Mouse (Mus musculus) T-cell, adult 2 months (primary cell): ENCODE data around the gene Gdpd5.

Source experiments
- DNase-seq: peaks from one replicate; pipeline ENCODE4 v3.0.0; 2022; ENCODE audit warnings: low spot score

The Gdpd5 gene

DNA sequence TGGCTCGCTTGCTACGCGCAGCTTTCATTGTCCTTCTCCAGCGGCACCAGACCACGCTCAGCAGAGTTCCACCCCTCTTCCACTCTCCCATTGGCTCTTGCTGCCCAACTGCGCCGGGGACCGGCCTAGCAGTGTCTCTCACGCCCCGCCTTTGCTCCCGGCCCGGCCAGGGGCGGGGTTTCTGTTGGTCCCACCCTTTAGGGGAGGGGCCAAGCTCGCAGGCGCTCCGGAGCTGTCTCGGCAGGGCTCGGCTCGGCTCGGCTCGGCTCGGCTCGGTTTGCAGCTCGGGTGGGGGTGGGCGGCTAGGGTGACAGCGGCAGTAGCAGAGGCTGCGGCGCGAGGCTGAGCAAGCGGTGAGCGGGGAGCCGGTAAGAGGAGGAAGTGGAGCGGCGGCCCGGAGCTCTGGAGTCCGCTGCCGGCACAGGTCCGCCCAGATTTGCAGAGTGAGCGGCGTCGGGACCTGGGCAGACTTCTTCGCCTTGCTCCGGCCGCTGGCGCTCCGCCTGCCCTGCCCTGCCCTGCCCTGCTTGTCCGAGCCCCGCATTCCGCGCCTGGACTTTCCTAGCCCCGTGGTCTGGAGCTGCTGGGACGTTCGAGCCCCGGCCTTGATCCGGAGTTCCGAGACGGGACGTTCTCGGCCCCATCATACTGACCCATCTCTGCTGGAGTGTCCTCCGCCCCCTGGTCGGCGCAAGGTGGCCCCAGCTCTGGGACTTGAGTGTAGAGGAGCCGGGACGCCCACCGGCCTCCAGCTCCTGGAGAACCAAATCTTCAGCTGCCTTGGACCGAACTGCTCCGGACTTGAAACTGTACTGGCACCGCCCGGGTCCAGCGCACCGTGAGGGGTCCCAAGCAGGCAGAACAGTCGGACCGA is at the start of gene Gdpd5:
Gene Gdpd5, plus strand, starts transcription at position 201 of the 874 bp plus-strand sequence.
- DNase-seq = peak; percentile 98

DNA sequence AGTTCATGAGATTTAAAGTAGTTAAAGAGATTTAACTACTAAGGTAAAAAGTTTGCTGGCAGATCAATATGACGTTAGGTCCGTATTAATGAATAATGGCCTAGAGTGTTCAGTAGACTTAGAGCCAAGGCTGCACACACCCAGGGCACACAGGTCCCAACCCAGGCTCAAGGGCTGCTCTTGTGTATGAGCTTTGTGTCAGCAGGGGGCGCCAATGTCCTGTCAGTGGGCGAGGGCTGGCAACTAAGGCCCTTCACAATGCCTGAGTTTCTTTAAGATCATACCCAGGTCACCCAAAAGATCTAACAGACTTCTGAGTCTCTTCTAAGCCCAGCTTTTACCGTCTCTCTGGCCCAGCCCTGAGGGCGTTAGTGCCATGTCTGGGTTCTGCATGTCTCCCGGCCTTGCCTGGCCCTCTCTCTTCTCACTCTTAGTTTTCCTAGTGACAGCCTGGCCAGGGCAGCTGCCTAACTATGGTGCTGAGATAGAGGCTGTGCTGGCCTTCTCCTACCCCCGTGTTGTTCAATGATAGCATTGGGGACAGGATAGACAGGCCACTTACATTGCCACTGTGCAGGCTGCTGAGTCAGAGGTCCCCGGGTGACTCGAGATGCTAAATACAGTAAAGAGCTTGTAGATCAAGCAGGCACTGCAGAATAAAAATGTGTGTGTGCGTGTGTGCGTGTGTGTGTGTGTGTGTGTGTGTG is 48.3 kb upstream of the Gdpd5 start:
- peak; percentile 38 for DNase-seq

DNA sequence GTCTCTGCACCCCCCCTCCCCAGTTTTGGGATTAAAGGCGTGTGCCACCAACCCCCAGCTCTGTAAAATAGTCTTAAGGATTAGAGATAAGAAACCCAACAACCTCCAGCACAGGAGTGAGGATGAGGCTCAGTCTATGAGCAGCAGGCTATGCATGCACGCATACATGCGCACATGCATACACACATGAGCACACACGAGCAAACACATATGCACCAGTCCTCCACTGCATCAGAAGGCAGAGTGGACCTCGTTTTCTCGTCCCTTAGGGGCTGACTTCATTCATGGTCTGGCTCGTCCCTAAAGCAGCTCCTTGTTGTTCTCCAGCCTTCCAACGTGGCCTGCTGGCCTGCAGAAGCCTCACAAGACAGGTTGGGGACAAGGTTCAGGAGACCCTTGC is 40.5 kb upstream of the Gdpd5 start:
- DNase-seq = no peak

DNA sequence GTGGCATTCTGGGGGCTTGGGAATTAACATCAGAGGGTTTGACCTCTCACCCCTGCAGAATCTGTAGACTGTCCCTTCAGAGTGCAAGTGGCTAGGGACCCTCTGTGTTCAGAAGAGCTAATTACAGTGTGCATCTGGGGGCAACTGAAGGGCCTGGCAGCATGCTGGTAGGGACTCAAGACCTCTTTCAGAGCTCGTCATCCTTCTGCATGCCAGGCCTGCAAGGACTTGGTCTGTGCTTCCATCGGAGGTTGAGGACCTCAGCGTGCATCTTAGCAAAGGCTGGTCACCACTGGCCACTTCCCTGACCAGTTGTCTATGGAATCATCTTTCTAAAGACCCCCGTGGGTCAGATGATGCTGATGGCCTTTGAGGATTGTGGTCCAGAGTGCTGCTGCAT is 37.6 kb upstream of the Gdpd5 start:
- DNase-seq = no peak

DNA sequence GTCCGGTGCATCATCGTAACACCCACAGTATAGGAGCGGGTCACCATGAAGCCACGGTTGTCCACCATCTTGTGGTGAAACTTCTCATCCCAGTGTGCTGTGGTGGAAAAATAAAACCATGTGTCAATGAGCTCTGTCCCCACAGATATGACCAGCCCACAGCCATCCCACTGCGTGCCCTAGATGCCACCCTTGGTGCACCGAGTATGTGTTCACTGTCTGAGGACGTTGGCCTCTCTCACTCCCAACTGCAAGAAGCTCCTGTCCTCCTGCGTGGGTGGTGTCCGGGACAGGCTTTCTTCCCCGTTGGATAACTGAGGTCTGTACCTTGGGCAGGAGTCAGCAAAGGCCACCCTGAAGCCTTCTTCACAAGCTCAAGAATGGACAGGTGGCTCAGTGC is 33.9 kb upstream of the Gdpd5 start:
- no peak for DNase-seq

DNA sequence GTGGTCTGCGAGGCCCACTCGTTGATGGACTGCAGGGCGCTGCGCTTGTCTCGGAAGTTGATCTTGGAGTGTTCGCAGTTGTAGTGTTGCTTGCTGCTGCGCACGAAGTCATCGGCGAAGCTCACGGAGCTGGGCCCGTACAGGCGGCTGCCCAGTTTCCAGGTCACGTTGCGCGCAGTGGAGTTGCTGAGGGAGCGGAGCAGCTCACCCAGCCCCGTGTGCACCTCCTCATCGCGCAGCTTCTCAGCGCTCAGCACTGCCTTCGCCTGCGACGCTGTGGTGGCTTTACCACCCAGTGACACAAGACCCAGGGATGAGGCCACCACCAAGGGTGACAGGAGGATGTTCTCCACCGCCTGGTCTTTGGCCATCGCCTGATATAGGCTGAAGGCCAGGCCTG is 32.3 kb upstream of the Gdpd5 start:
- DNase-seq = no peak

DNA sequence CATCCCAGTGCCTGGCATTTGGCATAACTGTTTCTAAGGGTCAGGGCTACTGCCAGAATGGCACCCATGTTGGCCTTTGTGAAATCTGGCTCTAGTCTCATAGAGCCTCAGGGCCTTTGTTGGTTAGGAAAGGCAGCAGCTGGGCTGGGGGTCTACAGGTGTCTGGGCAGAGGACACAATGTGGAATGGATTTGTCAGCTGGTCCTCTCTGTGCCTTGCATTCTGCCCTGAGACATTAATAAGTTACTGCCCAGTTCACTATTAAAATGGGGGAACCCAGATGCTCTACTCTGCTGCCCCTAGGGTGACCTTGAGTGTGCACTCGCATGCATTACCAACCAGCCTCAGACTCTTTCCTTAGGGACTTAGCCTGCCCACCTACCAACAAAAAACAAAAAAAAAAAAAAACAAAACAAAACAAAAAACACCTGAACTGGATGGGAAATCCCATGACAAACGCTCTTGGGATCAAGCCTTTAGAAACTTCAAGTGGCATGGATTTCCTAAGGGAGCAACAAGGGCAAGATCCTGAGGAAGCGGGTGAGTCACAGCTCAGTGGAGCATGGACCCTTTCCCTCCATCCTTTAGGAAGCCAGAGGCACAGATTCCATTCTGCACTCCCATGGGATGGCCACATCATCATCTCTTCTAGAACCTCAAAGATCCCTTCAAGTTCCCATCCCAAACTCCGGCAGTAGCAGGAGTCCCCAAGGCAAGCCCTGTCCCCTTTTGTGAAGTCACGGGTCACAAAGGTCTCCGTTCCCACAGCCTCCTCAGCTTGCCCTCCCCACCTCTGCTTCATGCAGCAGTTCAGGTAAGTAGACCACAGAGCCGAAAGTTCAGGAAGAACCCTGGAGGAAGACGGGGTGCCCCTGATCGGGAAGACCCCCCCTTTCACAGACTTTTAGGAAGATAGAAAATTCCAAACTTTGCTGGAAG is 31.2 kb upstream of the Gdpd5 start:
- no peak for DNase-seq

DNA sequence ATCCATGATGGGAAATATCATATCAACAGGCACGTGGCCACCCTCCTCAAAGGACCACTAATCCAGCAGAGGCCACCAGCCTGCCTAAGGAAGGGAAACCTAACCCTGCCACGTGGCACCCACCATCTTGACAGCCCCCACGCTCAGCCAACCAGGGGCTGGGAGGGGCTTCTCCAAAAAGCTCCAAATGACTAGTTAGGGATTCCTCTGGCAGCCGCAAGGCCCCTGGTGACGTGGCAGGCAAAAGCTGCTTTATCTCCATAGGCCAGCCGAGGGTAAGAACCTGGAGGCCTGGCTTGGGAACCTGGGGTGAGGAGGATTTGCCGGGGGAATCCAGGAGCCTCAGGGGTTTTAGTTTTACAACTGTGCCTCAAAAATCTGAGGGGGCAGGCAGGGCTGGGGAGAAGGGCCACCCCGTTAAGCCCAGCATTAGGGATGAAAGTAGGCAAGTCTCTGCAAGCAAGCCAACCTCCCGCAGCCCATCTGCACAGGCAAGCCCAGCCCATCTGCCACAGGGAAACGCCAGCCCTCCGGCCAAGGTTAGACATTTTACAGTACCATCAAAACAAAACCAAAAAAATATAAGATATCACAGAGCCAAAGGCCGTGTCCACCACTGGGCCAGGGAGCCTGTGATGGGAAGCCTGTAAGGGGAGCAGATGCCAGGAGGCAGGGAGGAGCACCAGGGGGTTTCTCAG is 30.0 kb upstream of the Gdpd5 start:
- DNase-seq = no peak

DNA sequence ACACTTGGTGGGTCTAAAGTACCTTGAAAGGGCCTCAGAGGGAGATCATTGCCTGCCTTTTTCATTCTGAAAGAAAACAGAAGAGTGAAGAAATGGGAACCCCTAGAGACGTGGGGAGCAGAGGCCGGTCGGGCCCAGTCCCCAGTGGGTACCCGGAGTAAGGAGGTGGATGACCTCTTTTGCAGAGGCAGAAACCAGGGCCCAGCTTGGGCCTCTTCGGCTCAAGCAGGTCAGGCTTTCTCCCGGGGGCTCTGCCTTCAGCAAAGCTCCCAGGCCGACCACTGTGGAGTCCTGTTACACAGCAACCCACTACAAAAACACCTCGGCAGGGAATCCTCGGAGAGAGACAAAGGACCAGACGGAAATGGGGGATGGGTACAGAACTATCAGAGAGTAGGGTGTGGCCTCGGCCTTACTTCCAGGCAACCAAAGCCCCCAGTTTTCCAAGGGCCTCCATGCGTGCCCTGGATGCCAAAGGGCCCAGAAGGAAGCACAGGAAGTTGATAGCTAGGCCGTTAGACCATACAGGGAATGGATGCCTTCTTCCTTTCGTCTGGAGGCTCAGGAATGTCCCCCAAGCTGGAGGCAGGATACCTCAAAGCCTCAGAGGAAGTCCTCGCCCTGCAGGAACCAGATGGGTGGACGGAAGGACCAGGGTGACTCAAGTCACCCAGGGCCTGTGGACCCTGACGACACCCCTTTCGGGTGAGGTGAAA is 29.3 kb upstream of the Gdpd5 start:
- no peak for DNase-seq

DNA sequence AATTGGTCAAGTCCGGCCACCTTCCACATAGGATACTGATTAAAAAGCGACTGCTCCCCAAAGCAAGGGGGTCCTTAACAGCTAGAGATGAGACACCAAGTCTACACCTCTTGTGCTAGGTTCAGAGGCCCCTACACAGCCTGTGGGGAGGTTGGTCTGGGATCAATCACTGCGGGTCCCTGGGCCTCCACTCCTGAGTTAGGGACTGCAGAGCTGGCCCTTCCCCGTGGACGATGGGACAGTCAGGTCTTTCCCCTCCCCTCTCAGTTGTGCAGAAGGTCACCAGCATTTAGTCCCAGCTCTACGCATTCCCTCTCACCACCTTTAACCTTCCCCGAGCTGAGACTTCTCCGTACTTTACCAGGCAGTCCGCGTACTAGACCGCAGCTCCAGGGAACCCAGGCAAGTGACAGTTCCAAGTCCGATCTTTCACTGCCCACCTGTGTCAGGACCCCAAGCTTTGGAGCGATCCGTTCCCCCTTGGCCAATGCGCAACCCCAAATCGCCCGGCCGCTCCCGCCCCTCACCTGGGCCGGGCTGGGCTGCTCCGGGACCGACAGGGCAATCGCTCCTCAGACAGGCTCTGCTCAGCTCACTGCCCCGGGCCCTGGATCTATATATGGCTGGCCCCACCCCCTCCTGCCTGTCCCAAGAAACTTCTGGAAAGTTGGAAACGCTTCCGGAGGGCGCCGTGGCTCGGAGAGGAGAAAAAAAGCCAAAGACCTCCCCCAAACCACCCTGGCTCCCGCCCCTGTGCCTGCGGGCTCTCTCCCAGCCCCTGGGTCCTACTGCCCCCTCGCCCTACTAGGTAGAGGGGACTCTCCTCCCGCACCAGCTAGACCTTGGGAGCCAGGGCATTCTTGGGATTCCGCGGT is 28.5 kb upstream of the Gdpd5 start, which contains the start of gene Serpinh1:
Gene Serpinh1, minus strand, starts transcription at position 714 of the 875 bp plus-strand sequence.
- DNase-seq = no peak

DNA sequence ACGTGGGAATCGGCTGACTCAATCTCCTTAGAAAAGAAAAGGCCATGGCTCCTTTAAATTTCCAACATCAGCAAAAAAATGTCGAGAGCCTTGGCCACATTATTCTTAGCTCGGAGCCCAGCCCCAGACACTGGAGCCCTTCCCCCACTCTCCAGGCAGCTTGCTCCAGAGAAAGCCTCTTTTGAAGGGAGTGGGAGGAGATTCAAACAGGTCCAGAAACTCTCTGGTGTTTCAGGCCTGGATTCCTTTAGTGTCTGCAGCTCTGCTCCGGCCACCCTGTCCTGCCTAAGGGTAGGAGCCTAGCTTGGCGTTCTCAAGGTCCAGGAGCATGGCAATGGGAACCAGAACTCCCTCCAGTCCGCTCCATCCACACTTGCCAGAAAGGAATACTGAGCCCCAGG is 25.5 kb upstream of the Gdpd5 start:
- no peak for DNase-seq

DNA sequence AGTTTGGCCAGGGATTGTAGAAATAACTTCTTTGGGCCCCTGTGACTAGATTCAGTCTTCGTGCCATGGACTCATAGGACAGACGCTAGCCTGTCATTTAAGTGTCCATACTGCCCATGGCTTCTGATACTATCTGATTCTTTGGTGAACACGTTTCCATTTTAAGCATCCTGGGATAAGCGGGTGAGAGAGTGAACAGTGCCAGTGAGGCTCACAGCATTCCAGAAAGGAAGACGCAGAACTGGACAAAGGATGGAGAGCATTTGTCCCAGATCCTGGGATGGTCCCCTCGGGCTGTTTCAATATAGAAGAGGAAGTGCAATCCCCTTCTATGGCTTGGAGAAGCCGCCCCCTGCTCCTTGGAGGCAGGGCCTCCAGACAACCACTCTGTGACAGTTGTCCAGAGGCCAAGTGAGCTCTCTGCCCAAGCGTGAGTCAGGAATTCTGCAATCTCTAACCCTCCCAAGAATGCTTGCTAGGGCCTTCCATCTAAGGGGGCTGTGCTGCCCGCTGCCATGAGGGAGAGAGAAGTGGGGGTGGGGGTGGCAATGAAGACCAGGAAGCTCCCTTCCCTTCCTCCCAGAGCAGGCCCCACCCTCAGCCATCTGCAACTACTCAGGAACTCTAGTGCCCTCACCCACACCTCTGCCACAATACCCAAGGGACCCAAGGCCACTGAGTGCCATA is 24.8 kb upstream of the Gdpd5 start:
- no peak for DNase-seq

DNA sequence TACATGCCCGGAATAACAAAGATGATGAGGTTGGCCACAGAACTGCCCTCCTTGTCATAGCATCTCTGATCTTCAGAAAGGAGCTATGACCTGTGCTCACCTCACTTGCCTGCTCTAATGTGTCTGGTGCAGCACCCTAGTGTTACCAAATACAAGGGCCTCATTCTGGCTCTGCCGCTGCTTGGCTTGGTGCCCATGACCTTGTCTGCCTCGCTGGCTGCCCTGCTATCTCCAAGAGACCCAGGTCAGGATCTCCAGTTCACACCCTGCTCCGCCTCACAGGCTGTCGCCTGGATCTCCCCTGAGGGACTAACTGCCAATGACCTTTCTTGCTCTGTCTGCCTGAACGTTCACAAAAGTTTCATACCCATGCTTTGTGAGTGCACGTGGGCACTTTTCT is 24.0 kb upstream of the Gdpd5 start:
- no peak for DNase-seq

DNA sequence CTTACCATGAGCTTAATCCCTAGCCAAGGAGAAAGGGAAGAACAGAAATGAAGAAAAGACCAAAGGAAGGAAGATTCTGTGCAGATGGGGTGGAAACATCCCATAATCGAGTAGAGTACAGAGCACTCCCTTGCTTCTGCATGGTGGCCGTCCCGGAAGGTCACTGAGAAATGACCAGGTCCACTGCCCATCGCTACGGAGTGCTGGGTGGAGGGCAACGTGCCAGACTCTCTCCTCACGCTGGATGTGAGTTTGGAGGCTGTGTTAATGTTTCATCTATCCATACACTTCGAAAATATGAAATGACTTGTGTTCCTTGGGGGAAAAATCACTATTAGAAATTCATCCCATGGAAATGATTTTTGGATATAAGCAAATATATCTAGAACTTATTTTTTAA is 22.8 kb upstream of the Gdpd5 start:
- DNase-seq = no peak

DNA sequence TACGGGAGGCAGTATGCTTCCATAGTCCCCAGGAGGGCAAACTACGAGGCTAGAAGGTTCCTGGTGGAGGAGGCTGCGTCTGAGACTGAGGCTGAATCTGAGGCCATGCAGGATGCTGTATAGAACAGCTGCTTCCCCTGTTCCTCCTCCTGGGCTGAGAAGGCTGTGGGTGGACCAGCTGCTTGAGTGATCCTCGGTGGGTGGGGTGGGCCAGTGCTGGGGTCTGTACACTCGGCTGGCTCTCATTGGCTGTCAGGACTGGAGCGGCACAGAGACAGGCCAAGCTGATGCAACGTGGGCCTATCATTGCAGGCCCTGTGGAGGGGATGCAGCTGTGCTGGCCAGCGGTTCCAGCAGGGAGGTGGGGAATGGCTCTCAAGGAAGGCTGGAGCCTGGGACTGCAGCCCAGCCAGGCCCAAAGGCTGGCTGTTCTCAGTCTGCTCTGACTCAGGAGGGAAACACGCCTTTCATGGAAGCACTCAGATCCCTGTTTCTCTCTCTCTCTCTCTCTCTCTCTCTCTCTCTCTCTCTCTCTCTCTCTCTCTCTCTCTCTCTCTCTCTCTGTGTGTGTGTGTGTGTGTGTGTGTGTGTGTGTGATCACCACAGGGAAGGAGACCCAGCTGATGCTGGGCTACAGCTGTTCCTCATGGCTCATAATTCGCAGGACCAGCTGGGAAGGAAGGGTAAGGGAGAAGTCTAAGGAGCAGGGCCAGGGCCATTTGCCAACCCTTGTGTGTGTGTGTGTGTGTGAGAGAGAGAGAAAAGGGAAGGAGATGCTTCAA is 21.0 kb upstream of the Gdpd5 start:
- no peak for DNase-seq

DNA sequence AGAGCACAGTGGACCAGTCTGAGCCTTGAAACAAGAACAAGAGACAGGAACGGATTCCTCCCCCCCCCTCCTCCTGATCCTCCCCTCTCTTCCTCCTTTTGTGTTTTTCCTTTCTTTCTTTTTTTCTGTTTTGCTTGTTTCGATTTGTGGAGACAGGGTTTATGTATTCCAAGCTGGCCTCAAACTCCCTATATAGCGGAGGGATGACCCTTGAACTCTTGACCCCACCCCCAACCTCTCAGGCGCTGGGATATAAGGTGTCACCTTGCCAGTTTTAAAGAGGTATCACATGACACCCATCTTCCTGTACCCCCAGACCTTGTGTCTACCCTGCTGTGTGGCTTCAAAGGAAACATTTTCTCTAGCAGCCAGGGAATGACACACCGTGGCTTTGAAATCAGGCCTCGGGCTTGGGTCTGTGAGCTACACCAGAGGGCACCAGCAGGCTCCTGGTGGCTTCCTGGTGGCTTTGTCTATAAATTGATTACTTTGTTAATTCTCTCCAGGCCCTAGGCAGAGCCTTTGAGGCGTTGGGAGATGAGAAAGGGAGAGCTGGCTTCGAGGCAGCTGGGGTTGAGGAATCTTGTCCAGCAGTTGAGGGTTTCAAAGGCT is 20.3 kb upstream of the Gdpd5 start:
- DNase-seq = no peak

DNA sequence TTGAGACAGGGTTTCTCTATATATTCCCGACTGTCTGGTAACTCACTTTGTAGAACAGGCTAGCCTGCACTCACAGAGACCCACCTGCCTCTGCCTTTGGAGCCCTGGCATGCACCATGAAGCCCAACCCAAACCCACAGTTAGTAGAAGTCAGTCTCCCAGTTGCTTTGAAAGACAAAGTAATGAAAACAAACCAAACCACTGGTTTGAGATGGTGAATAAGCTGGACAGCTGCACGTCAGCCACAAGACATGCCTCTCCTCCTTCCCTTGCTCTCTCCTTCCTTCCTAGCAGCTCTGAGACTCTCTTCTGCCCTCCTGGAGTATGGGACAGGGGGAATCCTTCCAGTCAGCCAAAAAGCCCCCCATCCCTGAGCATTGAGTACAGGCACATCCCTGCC is 19.1 kb upstream of the Gdpd5 start:
- no peak for DNase-seq

DNA sequence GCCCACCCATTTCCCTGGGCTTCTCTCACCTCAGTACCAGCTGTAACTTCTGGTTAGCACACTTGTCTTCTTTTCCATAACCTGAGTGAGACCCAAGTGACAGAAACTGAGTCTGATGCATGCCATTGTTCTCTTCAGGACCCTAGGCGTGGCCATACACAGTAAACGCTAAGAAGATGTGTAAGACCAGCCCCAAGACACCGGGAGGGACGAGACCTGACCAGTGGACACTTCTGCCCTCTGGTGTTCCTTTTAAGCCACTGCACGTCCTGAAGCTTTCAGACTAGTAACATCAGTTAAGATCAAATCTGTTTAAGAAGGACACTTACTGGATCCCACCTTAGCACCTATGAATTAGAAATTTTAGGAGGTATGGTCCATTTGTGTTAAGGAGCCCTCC is 16.1 kb upstream of the Gdpd5 start:
- no peak for DNase-seq
